Comparison of ENCODE assay signal across 20 mouse cellular contexts in the genomic region with DNA sequence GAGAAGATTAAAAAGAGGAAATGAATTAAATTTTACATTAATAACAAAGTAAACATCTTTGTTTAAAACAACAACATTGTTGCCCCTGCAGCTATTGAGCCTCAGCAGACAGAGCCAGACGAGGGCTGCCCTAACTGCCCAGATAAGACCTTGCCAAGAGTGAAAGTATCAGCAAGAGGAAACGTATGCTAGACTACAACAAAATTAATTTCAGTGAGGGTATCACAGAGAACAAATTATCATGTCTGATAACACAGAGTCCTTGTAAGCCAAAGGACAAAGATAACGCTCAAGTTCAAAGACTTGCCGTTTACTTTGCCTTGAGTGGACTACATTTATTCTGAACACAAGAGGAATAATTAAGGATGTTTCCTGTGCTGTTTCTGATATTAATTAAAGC.
DNase-seq lines count a peak whose midpoint lies in the region; ATAC-seq and TF ChIP-seq lines count a peak whose summit lies in the region.
"Had no signal": no experiment of that assay in that cellular context is flagged by ENCODE, and none has a peak within 500 bp of the region (broad histone marks: within the 10 kb centered on the region; RNA-seq: fewer than 3 reads in every experiment).

No protein-coding gene starts in this region.

- no peak overlapping the region for H3K4me3 ChIP-seq in liver, adult 2 months (ENCODE audit: insufficient read depth, low read depth, low read length)
- no peak overlapping the region for H3K4me3 ChIP-seq in liver, postnatal 0 days (ENCODE audit: low read depth, low read length)
- H3K4me3 ChIP-seq in myocyte = no peak overlapping the region
- H3K4me3 ChIP-seq: embryonic facial prominence, embryonic 15.5 days; hindbrain, embryonic 12.5 days; liver, embryonic 15.5 days; midbrain, embryonic 12.5 days; neural tube, embryonic 15.5 days had no signal

- no peak for ATAC-seq in liver, postnatal 0 days
- ATAC-seq: forebrain, postnatal 0 days; inflammation-experienced regulatory T-cells, adult 6 months had no signal

- no peaks in the 10 kb centered on the region for H3K9me3 ChIP-seq in liver, postnatal 0 days (ENCODE audit: low read length)
- H3K9me3 ChIP-seq: embryonic facial prominence, embryonic 15.5 days; G1E; hindbrain, embryonic 12.5 days; liver, embryonic 15.5 days; midbrain, embryonic 12.5 days; neural tube, embryonic 15.5 days had no signal

- no peaks in the 10 kb centered on the region for H3K36me3 ChIP-seq in liver, adult 2 months (ENCODE audit: control insufficient read depth, insufficient read depth, low read length)
- H3K36me3 ChIP-seq in liver, postnatal 0 days (replicated peaks; ENCODE audit: insufficient read depth, low read length) = no peaks in the 10 kb centered on the region
- H3K36me3 ChIP-seq in myocyte (ENCODE audit: control insufficient read depth, insufficient read depth) = no peaks in the 10 kb centered on the region
- H3K36me3 ChIP-seq: embryonic facial prominence, embryonic 15.5 days; G1E; hindbrain, embryonic 12.5 days; liver, embryonic 15.5 days; midbrain, embryonic 12.5 days; neural tube, embryonic 15.5 days had no signal

- H3ac ChIP-seq in myocyte (ENCODE audit: control insufficient read depth, insufficient read length) = no peak overlapping the region

- DNase-seq in heart, adult 18-20 months = peak; percentile 11 to 13
- no peak for DNase-seq in heart, postnatal 25 days (ENCODE audit: low spot score)
- peak; percentile 9 for DNase-seq in liver, adult 2 months (ENCODE audit: extremely low read depth, low read depth, low spot score)
- DNase-seq in liver, postnatal 0 days = no peak
- DNase-seq in heart, postnatal 10 days = peak; percentile 11 to 27
- no peak for DNase-seq in layer of hippocampus, adult 18-20 months (ENCODE audit: low spot score in 2 of 2)
- no peak for DNase-seq in kidney, postnatal 14 days
- DNase-seq: cerebellum, adult 18-20 months; cerebellum, postnatal 25 days; forebrain, postnatal 0 days; right cerebral cortex, postnatal 25 days; thymus, adult 2 months had no signal

- WGBS in liver, adult 2 months = 40% methylated on average over 4 of the region's 4 CpGs
- WGBS in liver, postnatal 0 days (ENCODE audit: insufficient replicate concordance) = 35% methylated on average over 4 of the region's 4 CpGs

- no peaks in the 10 kb centered on the region for H3K27me3 ChIP-seq in liver, adult 2 months (ENCODE audit: control insufficient read depth, insufficient read depth, low read length)
- H3K27me3 ChIP-seq in liver, postnatal 0 days (ENCODE audit: insufficient read depth, low read length) = no peaks in the 10 kb centered on the region
- no peaks in the 10 kb centered on the region for H3K27me3 ChIP-seq in myocyte (ENCODE audit: control insufficient read depth, insufficient read depth, insufficient read length)
- H3K27me3 ChIP-seq: embryonic facial prominence, embryonic 15.5 days; hindbrain, embryonic 12.5 days; liver, embryonic 15.5 days; midbrain, embryonic 12.5 days; neural tube, embryonic 15.5 days had no signal

- no peaks in the 10 kb centered on the region for H3K79me2 ChIP-seq in liver, adult 2 months (ENCODE audit: control insufficient read depth, insufficient read depth, low read length)
- H3K79me2 ChIP-seq in myocyte (ENCODE audit: control insufficient read depth, insufficient read depth) = no peaks in the 10 kb centered on the region

- no peak overlapping the region for H3K27ac ChIP-seq in liver, adult 2 months (replicated peaks; ENCODE audit: insufficient read depth, low read depth, low read length)
- H3K27ac ChIP-seq in liver, postnatal 0 days (ENCODE audit: low read depth) = no peak overlapping the region
- H3K27ac ChIP-seq: embryonic facial prominence, embryonic 15.5 days; hindbrain, embryonic 12.5 days; liver, embryonic 15.5 days; midbrain, embryonic 12.5 days; neural tube, embryonic 15.5 days had no signal

- no peak for TF ChIP-seq POLR2A in liver, adult 2 months (IDR thresholded peaks at IDR 0.05; ENCODE audit: extremely low read depth, insufficient read depth, low read length)
- no peak for TF ChIP-seq POLR2A in myocyte (IDR thresholded peaks at IDR 0.05; ENCODE audit: insufficient read length, low read depth)

- H3K4me2 ChIP-seq in liver, postnatal 0 days (ENCODE audit: low read depth, low read length) = no peak overlapping the region
- peak overlapping the region; percentile 49 for H3K4me2 ChIP-seq in myocyte (ENCODE audit: low read depth)
- H3K4me2 ChIP-seq: embryonic facial prominence, embryonic 15.5 days; hindbrain, embryonic 12.5 days; liver, embryonic 15.5 days; midbrain, embryonic 12.5 days; neural tube, embryonic 15.5 days had no signal

- no peak for TF ChIP-seq EP300 in liver, postnatal 0 days (IDR thresholded peaks at IDR 0.05; ENCODE audit: low read depth)

- no peak for TF ChIP-seq CTCF in liver, adult 2 months (IDR thresholded peaks at IDR 0.05; ENCODE audit: low read depth, low read length)
- TF ChIP-seq CTCF in liver, postnatal 0 days (IDR thresholded peaks at IDR 0.05; ENCODE audit: low read depth) = no peak

- peaks cover 2% of the 10 kb centered on the region; the same call in 1 of the 2 replicates for H3K4me1 ChIP-seq in liver, adult 2 months (ENCODE audit: control insufficient read depth, insufficient read depth, low read length)
- H3K4me1 ChIP-seq in liver, postnatal 0 days (ENCODE audit: insufficient read depth) = no peaks in the 10 kb centered on the region
- H3K4me1 ChIP-seq: hindbrain, embryonic 12.5 days; liver, embryonic 15.5 days; midbrain, embryonic 12.5 days had no signal

- intact Hi-C loops in heart, postnatal 25 days (cut with DNase I) = loop anchor here (10.0 kb wide), 1 partner anchor 171 kb away; no protein-coding TSS in a partner anchor
- intact Hi-C loops in heart, postnatal 10 days (cut with DNase I) = no loop called here

- H3K9ac ChIP-seq in liver, adult 2 months (ENCODE audit: low read depth, low read length) = no peak overlapping the region
- H3K9ac ChIP-seq in liver, postnatal 0 days (replicated peaks) = no peak overlapping the region
- H3K9ac ChIP-seq: embryonic facial prominence, embryonic 15.5 days; forebrain, postnatal 0 days; hindbrain, embryonic 12.5 days; liver, embryonic 15.5 days; midbrain, embryonic 12.5 days; neural tube, embryonic 15.5 days had no signal

TF ChIP-seq in myocyte, 11 proteins besides CTCF, POLR2A, EP300 and RAD21:
- TF ChIP-seq USF1 (IDR thresholded peaks at IDR 0.05; ENCODE audit: low read depth) (no peak), SRF (IDR thresholded peaks at IDR 0.05; ENCODE audit: control insufficient read depth, insufficient read length, low read depth) (no peak), POLR2AphosphoS2 (IDR thresholded peaks at IDR 0.05; ENCODE audit: insufficient read length, low read depth) (no peak), REST (IDR thresholded peaks at IDR 0.05; ENCODE audit: insufficient read depth, insufficient read length) (no peak), CEBPB (IDR thresholded peaks at IDR 0.05; ENCODE audit: insufficient read depth, poor library complexity, severe bottlenecking) (no peak), TCF12 (IDR thresholded peaks at IDR 0.05; ENCODE audit: insufficient read depth, poor library complexity, severe bottlenecking) (no peak), TCF3 (IDR thresholded peaks at IDR 0.05; ENCODE audit: insufficient read length, low read depth) (no peak), E2F4 (IDR thresholded peaks at IDR 0.05; ENCODE audit: insufficient read depth) (no peak), MYOD1 (IDR thresholded peaks at IDR 0.05; ENCODE audit: control insufficient read depth in 1 of 3, insufficient read length in 2 of 3, low read depth in 2 of 3) (no peak), MAX (IDR thresholded peaks at IDR 0.05; ENCODE audit: low read depth) (no peak), MYOG (IDR thresholded peaks at IDR 0.05; ENCODE audit: control insufficient read depth in 1 of 3, insufficient read depth in 1 of 3, insufficient read length in 2 of 3, low read depth in 2 of 3) (no peak)

Comparison
In these comparisons a context has a peak if more than half of its experiments do, and no peak if none do; other contexts are left out.
1. DNase-seq: peak in heart, adult 18-20 months (2 of 2), liver, adult 2 months (single experiment) and heart, postnatal 10 days (2 of 2); none in heart, postnatal 25 days (single experiment), liver, postnatal 0 days (single experiment), layer of hippocampus, adult 18-20 months (0 of 2) and kidney, postnatal 14 days (single experiment).